Mouse (Mus musculus) adipocyte (in vitro differentiated cells): ENCODE measurements around the gene Bcas3.

Experiments
- DNase-seq: peaks from one replicate; pipeline ENCODE4 v3.0.0-alpha.2; 2016; ENCODE audit warnings: low spot score

Gene Bcas3

GRCm38 (mm10) chr11:85529531-85530285 lies 176.7 kb downstream of the Bcas3 start:
- DNase-seq: peak; percentile 21

- no peak for DNase-seq
Measured at GRCm38 (mm10) chr11:85540989-85541388, 188.0 kb downstream of the Bcas3 start.

GRCm38 (mm10) chr11:85543311-85543710 lies 190.3 kb downstream of the Bcas3 start:
- DNase-seq: no peak

- DNase-seq: no peak
Measured at GRCm38 (mm10) chr11:85545602-85546001, 192.6 kb downstream of the Bcas3 start.

GRCm38 (mm10) chr11:85547966-85548365 lies 195.0 kb downstream of the Bcas3 start:
- DNase-seq: no peak

- no peak for DNase-seq
Measured at GRCm38 (mm10) chr11:85549651-85550050, 196.7 kb downstream of the Bcas3 start.

GRCm38 (mm10) chr11:85555066-85555465 lies 202.1 kb downstream of the Bcas3 start:
- no peak for DNase-seq

- DNase-seq: no peak
Measured at GRCm38 (mm10) chr11:85555721-85556120, 202.8 kb downstream of the Bcas3 start.

GRCm38 (mm10) chr11:85565068-85565467 lies 212.1 kb downstream of the Bcas3 start:
- DNase-seq: no peak

GRCm38 (mm10) chr11:85571040-85571439 lies 218.1 kb downstream of the Bcas3 start:
- DNase-seq: no peak

- no peak for DNase-seq
Measured at GRCm38 (mm10) chr11:85571936-85572335, 219.0 kb downstream of the Bcas3 start.

- DNase-seq: no peak
Measured at GRCm38 (mm10) chr11:85572590-85572989, 219.6 kb downstream of the Bcas3 start.

- no peak for DNase-seq
Measured at GRCm38 (mm10) chr11:85574496-85574895, 221.5 kb downstream of the Bcas3 start.

GRCm38 (mm10) chr11:85577816-85578645 lies 225.1 kb downstream of the Bcas3 start:
- no peak for DNase-seq

- no peak for DNase-seq
Measured at GRCm38 (mm10) chr11:85584086-85584485, 231.1 kb downstream of the Bcas3 start.

- no peak for DNase-seq
Measured at GRCm38 (mm10) chr11:85593636-85594035, 240.7 kb downstream of the Bcas3 start.

GRCm38 (mm10) chr11:85599251-85599650 lies 246.3 kb downstream of the Bcas3 start:
- DNase-seq: no peak

GRCm38 (mm10) chr11:85603546-85604322 lies 250.8 kb downstream of the Bcas3 start:
- DNase-seq: no peak

GRCm38 (mm10) chr11:85609303-85609940 lies 256.5 kb downstream of the Bcas3 start:
- DNase-seq: peak; percentile 6

- DNase-seq: peak; percentile 53
Measured at GRCm38 (mm10) chr11:85613035-85613434, 260.1 kb downstream of the Bcas3 start.

GRCm38 (mm10) chr11:85613586-85613985 lies 260.6 kb downstream of the Bcas3 start:
- no peak for DNase-seq

- DNase-seq: no peak
Measured at GRCm38 (mm10) chr11:85614431-85614830, 261.5 kb downstream of the Bcas3 start.
